Mouse (Mus musculus): ENCODE data around the gene Fam163a. TPM values are rescaled to one million over a fixed set of nuclear protein-coding genes. Genes with fewer than 3 reads are reported as not detected.

Gene Fam163a
- 0.81 and 0.97 TPM in 2 replicates for polyA plus RNA-seq (2012; rRNA removed)

DNA sequence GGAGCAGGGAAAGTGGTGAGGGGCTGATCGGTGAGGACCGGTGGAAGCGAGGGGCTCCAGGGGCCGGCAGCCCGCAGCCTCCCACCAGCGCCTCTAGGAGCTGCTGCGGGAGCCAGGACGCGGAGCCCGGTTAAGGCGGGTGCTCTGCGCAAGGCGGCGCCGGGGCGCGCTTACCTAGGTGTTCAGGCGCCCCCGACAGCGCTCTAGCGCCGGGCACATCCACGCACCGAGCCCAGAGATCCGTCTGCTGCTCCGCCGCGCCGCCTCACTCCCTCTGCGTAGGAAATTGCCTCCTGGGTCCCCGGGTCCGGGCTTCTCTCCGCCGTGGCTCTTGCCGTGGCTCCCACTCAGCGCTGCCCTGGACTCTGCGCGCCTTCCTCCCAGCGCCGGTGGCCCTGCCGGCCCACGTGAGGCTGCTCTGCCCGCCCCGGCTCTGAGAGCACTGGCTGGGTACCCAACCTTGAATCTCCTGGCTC is at the start of gene Fam163a:
TSS of gene Fam163a (minus strand) at position 371 of the 476 bp plus-strand sequence.

DNA sequence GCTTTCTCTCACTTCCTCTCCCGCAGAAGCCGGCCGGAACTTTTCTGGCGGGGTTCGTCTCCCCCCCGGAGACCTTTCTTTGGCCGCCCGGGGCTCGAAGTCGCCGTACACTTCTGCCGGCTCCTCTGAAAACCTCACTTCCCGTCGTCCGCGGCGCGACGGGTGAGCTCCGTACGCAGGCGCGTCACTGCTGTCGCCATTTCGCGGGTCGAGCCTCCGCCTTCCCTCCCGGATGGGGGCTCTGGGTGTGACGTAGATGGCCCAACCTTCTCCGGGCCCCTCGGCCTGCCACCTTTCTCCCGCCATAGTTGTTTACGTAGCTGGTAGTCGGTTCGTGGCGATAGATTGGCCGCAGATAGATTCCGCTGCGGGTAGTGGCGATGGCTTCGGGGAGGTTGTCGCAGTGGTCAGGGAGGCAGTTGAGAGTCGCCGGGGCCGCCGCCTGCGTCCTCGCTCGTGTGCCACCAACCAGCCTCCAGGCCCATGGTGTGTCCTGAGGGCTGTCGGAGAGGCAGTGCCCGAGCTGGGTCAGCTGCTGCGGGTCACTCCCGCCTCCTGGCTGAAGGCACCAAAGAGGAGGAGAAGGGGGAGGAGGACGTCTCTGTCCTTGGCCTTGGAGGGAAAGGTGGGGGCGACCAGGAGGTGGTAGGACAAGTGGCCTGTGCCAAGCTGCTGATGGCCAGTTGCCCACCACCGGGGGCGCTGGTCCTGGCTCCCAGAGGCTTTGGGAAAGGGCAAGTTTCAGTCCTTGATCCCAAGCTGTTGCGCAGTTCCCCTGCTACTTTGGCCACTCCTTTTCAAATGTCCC is 168.7 kb downstream of the Fam163a start, which contains the start of gene Tor1aip1:
TSS of gene Tor1aip1 (minus strand) at position 551 of the 808 bp plus-strand sequence.

GRCm38 (mm10) chr1:156035269-156035929 is 169.4 kb downstream of the Fam163a start, which contains the start of gene Tor1aip2:
Gene Tor1aip2 (plus strand): TSS chr1:156035403.

Other genes starting within 250 kb of the Fam163a start
- 4.0 and 4.2 TPM in 2 replicates for gene Cep350, start 231.8 kb downstream of the Fam163a start, polyA plus RNA-seq (2012; rRNA removed)
- 58.0 and 98.7 TPM in 2 replicates for gene Tor1aip2, start 169.6 kb downstream of the Fam163a start, polyA plus RNA-seq (2012; rRNA removed)
- 34.3 and 34.7 TPM in 2 replicates for gene Tor1aip1, start 168.5 kb downstream of the Fam163a start, polyA plus RNA-seq (2012; rRNA removed)
- 3.4 and 5.1 TPM in 2 replicates for gene Tdrd5, start 98.6 kb upstream of the Fam163a start, polyA plus RNA-seq (2012; rRNA removed)
- 0.24 and 0.44 TPM in 2 replicates for gene Nphs2, start 105.7 kb upstream of the Fam163a start, polyA plus RNA-seq (2012; rRNA removed)
- gene Gm2000, start 161.0 kb upstream of the Fam163a start, polyA plus RNA-seq (2012; rRNA removed), result 13.5 and 28.0 TPM in 2 replicates
- 0.31 and 0.47 TPM in 2 replicates for gene Axdnd1, start 216.1 kb upstream of the Fam163a start, polyA plus RNA-seq (2012; rRNA removed)